Mouse (Mus musculus) activated CD4-positive, CD25-positive, alpha-beta regulatory T cell (primary cell): ENCODE results near the gene Aifm1. TPM values are rescaled to one million over a fixed set of nuclear protein-coding genes. Genes with fewer than 3 reads are reported as not detected.

Experiments used
- polyA plus RNA-seq, 2 experiments: library from polyadenylated mRNA; unstranded; fragments of 100-300 nt; shearing (Covaris generic); gene quantifications; one replicate each; pipeline ENCODE4 v1.2.1; 2017

Gene Aifm1
- 10 to 100 TPM; 37.2 to 52.0 TPM for polyA plus RNA-seq

GRCm38 (mm10) chrX:48513166-48513807, at the start of gene Aifm1:
Gene Aifm1, minus strand, starts transcription at chrX:48513563.

GRCm38 (mm10) chrX:48518808-48519548, 5.6 kb upstream of the Aifm1 start, which contains the start of gene Rab33a:
Gene Rab33a, plus strand, starts transcription at chrX:48519285.

GRCm38 (mm10) chrX:48462754-48463507, 50.4 kb downstream of the Aifm1 start, which contains the start of gene Elf4:
Gene Elf4, minus strand, starts transcription at chrX:48463132.

Other genes with a start within 250 kb of the Aifm1 start
- 1 to 10 TPM; 1.0 to 1.5 TPM for gene Bcorl1, start 172.2 kb downstream of the Aifm1 start, polyA plus RNA-seq
- 10 to 100 TPM; 49.9 to 94.2 TPM for gene Elf4, start 50.4 kb downstream of the Aifm1 start, polyA plus RNA-seq
- under 1 TPM; 0.18 to 0.85 TPM for gene Rab33a, start 5.7 kb upstream of the Aifm1 start, polyA plus RNA-seq
- gene Zfp280c, start 80.9 kb upstream of the Aifm1 start, polyA plus RNA-seq, result 10 to 100 TPM; 12.6 to 18.1 TPM
- 10 to 100 TPM; 13.6 to 14.8 TPM for gene Slc25a14, start 109.8 kb upstream of the Aifm1 start, polyA plus RNA-seq
- not detected for gene Gpr119, start 160.9 kb upstream of the Aifm1 start, polyA plus RNA-seq
- gene Rbmx2, start 181.4 kb upstream of the Aifm1 start, polyA plus RNA-seq, result 10 to 100 TPM; 17.7 to 22.7 TPM